Mouse (Mus musculus): Measurements from ENCODE around the gene Numa1. TPM values are rescaled to one million over a fixed set of nuclear protein-coding genes. Genes with fewer than 3 reads are reported as not detected.
"Not testable (repeated sequence)": the region's sequence is repeated elsewhere in the genome, so short reads cannot be mapped to it uniquely, and the experiment has no call there.

Gene Numa1
- polyA plus RNA-seq, 1 experiment from 2014 or later, result 50.8 TPM

- Histone ChIP-seq H3K4me2 (replicated peaks) (peak overlapping the region; percentile 66), H3K27me3 (ENCODE audit: control insufficient read depth, insufficient read depth, low read length) (no peaks in the 10 kb centered on the region), H3K4me1 (replicated peaks; ENCODE audit: control insufficient read depth, insufficient read depth, low read length) (peaks cover 13% of the 10 kb centered on the region; the same call in 1 of the 2 replicates), H3K9me3 (ENCODE audit: control insufficient read depth, low read length) (no peaks in the 10 kb centered on the region), H3K4me3 (replicated peaks; ENCODE audit: low read length) (peak overlapping the region; percentile 89; the same call in 1 of the 2 replicates), H3K27ac (no peak overlapping the region), H3K9ac (no peak overlapping the region), H3K36me3 (replicated peaks; ENCODE audit: control insufficient read depth, insufficient read depth) (no peaks in the 10 kb centered on the region)
- ATAC-seq (ENCODE audit: low FRiP score) (no peak), DNase-seq (ENCODE audit: low spot score) (no peak)
- 92% methylated on average over 1 of the region's 1 CpGs for WGBS
Measured at GRCm38 (mm10) chr7:101932551-101932950, 1.4 kb upstream of the Numa1 start.

- ATAC-seq (ENCODE audit: low FRiP score), result no peak
- DNase-seq (ENCODE audit: low spot score), result no peak
- WGBS, result 6% methylated on average over 15 of the region's 15 CpGs
- no peaks in the 10 kb centered on the region for H3K27me3 ChIP-seq (ENCODE audit: control insufficient read depth, insufficient read depth, low read length)
- H3K36me3 ChIP-seq (replicated peaks; ENCODE audit: control insufficient read depth, insufficient read depth), result no peaks in the 10 kb centered on the region
- H3K4me3 ChIP-seq (replicated peaks; ENCODE audit: low read length), result peak overlapping the region; percentile 89
- peak overlapping the region; percentile 58; the same call in 1 of the 2 replicates for H3K27ac ChIP-seq
- H3K9ac ChIP-seq, result peak overlapping the region; percentile 77
- peak overlapping the region; percentile 66 for H3K4me2 ChIP-seq (replicated peaks)
- H3K4me1 ChIP-seq (replicated peaks; ENCODE audit: control insufficient read depth, insufficient read depth, low read length), result peaks cover 13% of the 10 kb centered on the region; the same call in 1 of the 2 replicates
- no peaks in the 10 kb centered on the region for H3K9me3 ChIP-seq (ENCODE audit: control insufficient read depth, low read length)
Measured at GRCm38 (mm10) chr7:101933300-101933699, 611 bp upstream of the Numa1 start.

- Histone ChIP-seq H3K27ac (no peak overlapping the region), H3K4me3 (replicated peaks; ENCODE audit: low read length) (no peak overlapping the region), H3K4me1 (replicated peaks; ENCODE audit: control insufficient read depth, insufficient read depth, low read length) (peaks cover 13% of the 10 kb centered on the region; the same call in 1 of the 2 replicates), H3K4me2 (replicated peaks) (no peak overlapping the region), H3K36me3 (replicated peaks; ENCODE audit: control insufficient read depth, insufficient read depth) (no peaks in the 10 kb centered on the region), H3K9ac (no peak overlapping the region), H3K27me3 (ENCODE audit: control insufficient read depth, insufficient read depth, low read length) (no peaks in the 10 kb centered on the region), H3K9me3 (ENCODE audit: control insufficient read depth, low read length) (no peaks in the 10 kb centered on the region)
- WGBS, result 97% methylated on average over 4 of the region's 4 CpGs
- DNase-seq (ENCODE audit: low spot score), result no peak
- no peak for ATAC-seq (ENCODE audit: low FRiP score)
Measured at GRCm38 (mm10) chr7:101935957-101936356, 2.0 kb downstream of the Numa1 start.

GRCm38 (mm10) chr7:101936996-101937395 lies 3.1 kb downstream of the Numa1 start:
- no peak overlapping the region for H3K9ac ChIP-seq
- no peak for ATAC-seq (ENCODE audit: low FRiP score)
- WGBS, result 94% methylated on average over 4 of the region's 4 CpGs
- no peak overlapping the region for H3K4me2 ChIP-seq (replicated peaks)
- no peak overlapping the region for H3K27ac ChIP-seq
- H3K4me1 ChIP-seq (replicated peaks; ENCODE audit: control insufficient read depth, insufficient read depth, low read length), result peaks cover 13% of the 10 kb centered on the region; the same call in 1 of the 2 replicates
- H3K36me3 ChIP-seq (replicated peaks; ENCODE audit: control insufficient read depth, insufficient read depth), result no peaks in the 10 kb centered on the region
- no peaks in the 10 kb centered on the region for H3K9me3 ChIP-seq (ENCODE audit: control insufficient read depth, low read length)
- no peak overlapping the region for H3K4me3 ChIP-seq (replicated peaks; ENCODE audit: low read length)
- H3K27me3 ChIP-seq (ENCODE audit: control insufficient read depth, insufficient read depth, low read length), result no peaks in the 10 kb centered on the region
- DNase-seq (ENCODE audit: low spot score), result no peak

GRCm38 (mm10) chr7:101937569-101937968 lies 3.7 kb downstream of the Numa1 start:
- Histone ChIP-seq H3K9me3 (ENCODE audit: control insufficient read depth, low read length) (no peaks in the 10 kb centered on the region), H3K4me2 (replicated peaks) (no peak overlapping the region), H3K27me3 (ENCODE audit: control insufficient read depth, insufficient read depth, low read length) (no peaks in the 10 kb centered on the region), H3K36me3 (replicated peaks; ENCODE audit: control insufficient read depth, insufficient read depth) (no peaks in the 10 kb centered on the region), H3K9ac (no peak overlapping the region), H3K27ac (no peak overlapping the region), H3K4me3 (replicated peaks; ENCODE audit: low read length) (no peak overlapping the region), H3K4me1 (replicated peaks; ENCODE audit: control insufficient read depth, insufficient read depth, low read length) (peaks cover 13% of the 10 kb centered on the region; the same call in 1 of the 2 replicates)
- ATAC-seq (ENCODE audit: low FRiP score) (no peak), DNase-seq (ENCODE audit: low spot score) (no peak)
- WGBS, result 92% methylated on average over 4 of the region's 4 CpGs

GRCm38 (mm10) chr7:101938348-101938747 lies 4.4 kb downstream of the Numa1 start:
- no peaks in the 10 kb centered on the region for H3K27me3 ChIP-seq (ENCODE audit: control insufficient read depth, insufficient read depth, low read length)
- no peaks in the 10 kb centered on the region for H3K36me3 ChIP-seq (replicated peaks; ENCODE audit: control insufficient read depth, insufficient read depth)
- no peak overlapping the region for H3K9ac ChIP-seq
- DNase-seq (ENCODE audit: low spot score), result no peak
- no peak for ATAC-seq (ENCODE audit: low FRiP score)
- 93% methylated on average over 2 of the region's 2 CpGs for WGBS
- no peak overlapping the region for H3K4me3 ChIP-seq (replicated peaks; ENCODE audit: low read length)
- H3K4me1 ChIP-seq (replicated peaks; ENCODE audit: control insufficient read depth, insufficient read depth, low read length), result peaks cover 13% of the 10 kb centered on the region; the same call in 1 of the 2 replicates
- H3K4me2 ChIP-seq (replicated peaks), result no peak overlapping the region
- no peaks in the 10 kb centered on the region for H3K9me3 ChIP-seq (ENCODE audit: control insufficient read depth, low read length)
- no peak overlapping the region for H3K27ac ChIP-seq

- WGBS, result 98% methylated on average over 4 of the region's 4 CpGs
- no peak for DNase-seq (ENCODE audit: low spot score)
- Histone ChIP-seq H3K9ac (no peak overlapping the region), H3K36me3 (replicated peaks; ENCODE audit: control insufficient read depth, insufficient read depth) (no peaks in the 10 kb centered on the region), H3K27ac (no peak overlapping the region), H3K9me3 (ENCODE audit: control insufficient read depth, low read length) (no peaks in the 10 kb centered on the region), H3K27me3 (ENCODE audit: control insufficient read depth, insufficient read depth, low read length) (no peaks in the 10 kb centered on the region), H3K4me3 (replicated peaks; ENCODE audit: low read length) (no peak overlapping the region), H3K4me1 (replicated peaks; ENCODE audit: control insufficient read depth, insufficient read depth, low read length) (peaks cover 10% of the 10 kb centered on the region; the same call in 1 of the 2 replicates), H3K4me2 (replicated peaks) (no peak overlapping the region)
- ATAC-seq (ENCODE audit: low FRiP score), result no peak
Measured at GRCm38 (mm10) chr7:101939758-101940157, 5.8 kb downstream of the Numa1 start.

- not testable (repeated sequence) for H3K27me3 ChIP-seq (ENCODE audit: control insufficient read depth, insufficient read depth, low read length); H3K27ac ChIP-seq; DNase-seq (ENCODE audit: low spot score); H3K4me2 ChIP-seq (replicated peaks); H3K9me3 ChIP-seq (ENCODE audit: control insufficient read depth, low read length); H3K9ac ChIP-seq; ATAC-seq (ENCODE audit: low FRiP score); H3K4me3 ChIP-seq (replicated peaks; ENCODE audit: low read length); H3K4me1 ChIP-seq (replicated peaks; ENCODE audit: control insufficient read depth, insufficient read depth, low read length); H3K36me3 ChIP-seq (replicated peaks; ENCODE audit: control insufficient read depth, insufficient read depth)
- WGBS, result 92% methylated on average over 5 of the region's 5 CpGs
Measured at GRCm38 (mm10) chr7:101949008-101949407, 15.1 kb downstream of the Numa1 start.

- H3K27ac ChIP-seq, result no peak overlapping the region
- no peaks in the 10 kb centered on the region for H3K4me1 ChIP-seq (replicated peaks; ENCODE audit: control insufficient read depth, insufficient read depth, low read length)
- ATAC-seq (ENCODE audit: low FRiP score) (no peak), DNase-seq (ENCODE audit: low spot score) (no peak)
- no peaks in the 10 kb centered on the region for H3K9me3 ChIP-seq (ENCODE audit: control insufficient read depth, low read length)
- WGBS, result 93% methylated on average over 1 of the region's 1 CpGs
- H3K27me3 ChIP-seq (ENCODE audit: control insufficient read depth, insufficient read depth, low read length), result no peaks in the 10 kb centered on the region
- H3K4me2 ChIP-seq (replicated peaks), result no peak overlapping the region
- no peak overlapping the region for H3K9ac ChIP-seq
- H3K36me3 ChIP-seq (replicated peaks; ENCODE audit: control insufficient read depth, insufficient read depth), result no peaks in the 10 kb centered on the region
- H3K4me3 ChIP-seq (replicated peaks; ENCODE audit: low read length), result no peak overlapping the region
Measured at GRCm38 (mm10) chr7:101951648-101952047, 17.7 kb downstream of the Numa1 start.

- ATAC-seq (ENCODE audit: low FRiP score) (no peak), DNase-seq (ENCODE audit: low spot score) (no peak)
- no peaks in the 10 kb centered on the region for H3K27me3 ChIP-seq (ENCODE audit: control insufficient read depth, insufficient read depth, low read length)
- 65% methylated on average over 2 of the region's 2 CpGs for WGBS
- H3K4me1 ChIP-seq (replicated peaks; ENCODE audit: control insufficient read depth, insufficient read depth, low read length), result no peaks in the 10 kb centered on the region
- H3K9ac ChIP-seq, result no peak overlapping the region
- H3K4me2 ChIP-seq (replicated peaks), result no peak overlapping the region
- no peak overlapping the region for H3K4me3 ChIP-seq (replicated peaks; ENCODE audit: low read length)
- no peak overlapping the region for H3K27ac ChIP-seq
- H3K9me3 ChIP-seq (ENCODE audit: control insufficient read depth, low read length), result no peaks in the 10 kb centered on the region
- no peaks in the 10 kb centered on the region for H3K36me3 ChIP-seq (replicated peaks; ENCODE audit: control insufficient read depth, insufficient read depth)
Measured at GRCm38 (mm10) chr7:101952098-101952497, 18.2 kb downstream of the Numa1 start.

Measured in hindbrain, embryonic 14.5 days (tissue).